Mouse (Mus musculus): ENCODE measurements at regions not wholly inside any gene's neighbourhood (a gene's known extent, or its start where the extent isn't known, plus 50 kb on each side); places are given as distances from the start of the nearest gene placed in this dataset.
A peak's percentile ranks its signal among the peaks of the same experiment; 100 is the strongest.

DNA sequence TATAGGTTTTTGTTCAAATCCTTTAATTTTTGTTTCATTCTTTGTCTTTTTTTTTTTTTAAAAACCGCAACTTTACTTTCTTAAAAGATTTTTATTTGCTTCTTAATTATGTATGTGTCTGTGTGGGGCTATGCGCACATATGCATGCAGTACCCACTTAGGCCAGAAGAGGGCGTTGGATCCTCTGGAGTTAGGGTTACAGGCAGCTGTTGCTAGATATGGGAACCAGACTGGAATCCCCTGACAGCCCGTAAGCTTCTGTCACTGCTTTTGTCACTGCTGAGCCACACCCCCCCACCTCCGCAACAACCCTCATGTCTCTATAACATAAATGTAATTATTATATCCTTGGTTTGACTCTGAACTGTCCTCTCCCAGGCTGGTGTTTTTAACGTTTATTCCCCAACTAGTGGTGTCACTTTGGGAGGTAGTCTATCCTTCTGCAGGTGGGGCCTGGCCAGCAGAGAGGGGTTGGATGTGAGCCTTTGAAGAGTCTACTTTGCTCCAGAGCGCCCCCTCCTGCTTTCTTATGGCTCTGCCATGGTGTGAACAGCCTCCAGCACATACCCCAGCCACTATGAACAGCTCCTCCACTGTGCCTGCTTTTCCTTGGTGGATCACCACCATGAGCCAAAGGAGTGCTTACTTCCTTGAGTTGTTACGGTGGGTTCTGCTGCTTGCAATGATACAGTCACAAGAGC is 332.7 kb upstream of the Runx1 start:
- intact Hi-C loops (cut with DNase I), result loop anchor here (5.0 to 10.0 kb wide), 2 partner anchors 134 to 296 kb away; no protein-coding TSS in a partner anchor
- DNase-seq (ENCODE audit: low spot score in 2 of 2), result no peak

DNA sequence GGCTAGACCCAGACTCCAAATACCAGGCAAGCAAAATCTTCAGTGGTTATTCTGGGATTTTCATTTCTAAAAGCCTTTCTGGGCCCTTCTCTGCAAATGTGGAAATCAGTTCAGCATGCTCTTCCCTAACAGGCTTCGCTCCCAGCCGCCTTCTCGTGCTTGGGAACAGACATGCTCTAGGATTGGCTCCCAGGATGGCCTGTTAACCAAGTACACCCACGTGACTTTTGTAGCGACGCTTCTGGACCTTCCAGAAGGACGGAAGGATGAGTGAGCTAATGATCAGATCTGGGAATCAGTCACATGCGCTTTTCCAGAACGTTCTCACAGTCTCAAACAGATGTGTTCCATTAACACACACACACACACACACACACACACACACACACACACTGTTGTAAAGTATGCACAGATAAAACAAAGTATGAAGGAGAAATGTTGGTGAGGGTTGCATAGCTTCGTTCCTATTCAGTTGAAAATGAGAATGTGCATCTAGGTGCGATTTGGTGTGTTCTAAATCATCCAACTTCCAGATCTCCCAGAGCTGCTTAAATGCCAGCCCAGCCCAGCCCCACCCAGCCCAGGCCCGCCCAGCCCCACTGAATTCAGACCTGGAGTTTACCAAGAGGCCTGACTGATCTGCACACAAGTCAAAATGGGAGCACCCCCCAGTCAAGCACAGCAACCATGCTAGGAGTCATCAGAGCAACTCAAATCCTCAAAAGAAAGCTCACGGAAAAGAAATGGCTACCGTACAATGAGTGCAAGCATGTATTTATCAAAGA is 327.8 kb upstream of the Runx1 start:
- intact Hi-C loops (cut with DNase I), result loop anchor here (5.0 to 10.0 kb wide), 2 partner anchors 301 to 396 kb away; no protein-coding TSS in a partner anchor
- DNase-seq (ENCODE audit: low spot score in 2 of 2), result no peak

DNA sequence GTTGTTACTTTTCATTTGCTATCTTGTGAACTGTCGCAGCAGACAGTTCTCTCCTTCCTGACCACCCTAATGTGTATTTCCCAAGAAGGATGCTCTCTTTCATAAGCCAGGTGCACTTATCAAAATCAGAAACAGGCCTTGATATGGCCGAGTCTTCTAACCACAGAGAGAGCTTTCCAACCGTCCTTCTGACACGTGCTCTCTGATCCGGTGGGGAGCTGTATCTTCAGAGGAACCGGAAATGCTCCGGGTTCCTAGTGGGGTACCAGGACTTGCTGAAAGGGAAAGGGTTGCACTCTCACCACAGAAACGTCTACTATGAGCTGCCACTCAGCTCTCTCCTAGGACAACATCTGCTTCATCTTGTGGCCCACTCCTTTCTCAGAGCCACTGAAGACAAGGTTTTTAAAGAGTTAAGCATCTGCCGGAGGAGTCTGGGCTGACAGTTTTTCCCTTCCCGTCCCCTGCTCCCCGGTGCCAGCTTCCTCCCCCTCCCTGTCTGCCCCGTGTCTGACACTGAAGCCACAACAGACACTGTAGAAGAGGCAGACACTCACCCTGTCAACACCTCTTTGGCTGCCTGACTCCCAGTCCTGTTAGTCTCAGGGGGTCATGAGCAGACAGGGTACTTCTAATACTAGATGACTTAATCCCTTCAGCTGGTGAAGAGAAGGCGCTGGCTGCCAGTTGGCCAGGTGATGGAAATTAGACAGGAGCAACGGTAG is 327.0 kb upstream of the Runx1 start:
- no peak for DNase-seq (ENCODE audit: low spot score in 2 of 2)
- intact Hi-C loops (cut with DNase I), result loop anchor here (5.0 to 10.0 kb wide), 2 partner anchors 302 to 396 kb away; no protein-coding TSS in a partner anchor

DNA sequence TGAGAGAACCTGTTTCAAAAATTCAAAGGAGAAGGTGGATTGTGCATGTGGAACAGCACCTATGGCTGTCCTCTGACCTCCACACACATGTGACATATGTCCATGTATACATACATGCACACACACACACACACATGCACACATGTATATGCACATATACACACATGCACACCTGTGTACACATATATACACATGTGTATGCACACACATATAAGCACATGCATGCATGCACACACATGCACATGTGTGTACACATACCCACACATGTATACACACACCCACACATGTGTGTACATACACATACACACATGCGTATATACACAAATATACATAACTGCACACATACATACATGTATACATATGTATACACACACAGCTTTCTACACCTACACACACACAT is 326.1 kb upstream of the Runx1 start:
- DNase-seq (ENCODE audit: low spot score in 2 of 2), result no peak
- intact Hi-C loops (cut with DNase I), result loop anchor here (5.0 to 10.0 kb wide), 2 partner anchors 303 to 395 kb away; no protein-coding TSS in a partner anchor

DNA sequence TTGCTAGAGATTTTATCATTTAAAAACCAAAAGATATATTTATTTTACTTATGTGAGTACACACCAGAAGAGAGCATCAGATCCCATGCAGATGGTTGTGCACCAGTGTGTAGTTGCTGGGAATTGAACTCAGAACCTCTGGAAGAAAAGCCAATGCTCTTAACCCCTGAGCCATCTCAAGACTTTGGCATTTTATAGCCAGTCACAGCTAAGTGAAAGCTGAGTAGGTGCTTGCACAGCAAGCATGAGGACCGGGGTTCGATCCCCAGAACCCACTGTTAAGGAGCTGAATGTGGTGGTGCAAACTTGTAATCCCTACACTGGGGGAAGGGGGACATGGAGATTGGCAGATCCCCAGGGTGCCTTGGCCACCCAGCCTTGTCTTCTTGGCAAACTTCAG is 325.7 kb upstream of the Runx1 start:
- intact Hi-C loops (cut with DNase I), result loop anchor here (5.0 to 10.0 kb wide), 2 partner anchors 303 to 394 kb away; no protein-coding TSS in a partner anchor
- DNase-seq (ENCODE audit: low spot score in 2 of 2), result no peak

DNA sequence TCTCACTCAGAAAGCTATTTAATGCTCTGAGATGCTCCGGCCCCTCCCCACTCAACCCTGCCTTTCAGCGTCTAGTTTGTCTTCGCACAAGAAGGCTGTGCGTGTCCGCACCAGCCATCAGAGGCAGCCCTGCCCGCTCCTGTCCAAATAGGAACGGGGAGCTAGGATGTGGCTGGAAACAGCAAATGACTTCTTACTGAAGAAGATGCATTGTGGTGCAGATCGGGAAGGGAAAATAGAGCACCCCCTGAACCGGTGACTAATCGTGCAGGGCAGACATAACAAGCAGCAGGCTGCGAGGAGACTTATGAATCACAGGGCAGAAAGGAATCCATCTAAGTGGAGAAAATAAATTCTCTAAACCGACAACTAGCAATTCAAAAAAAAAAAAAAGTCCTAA is 324.5 kb upstream of the Runx1 start:
- intact Hi-C loops (cut with DNase I), result loop anchor here (5.0 to 10.0 kb wide), 2 partner anchors 304 to 393 kb away; no protein-coding TSS in a partner anchor
- peak; percentile 14 to 50 for DNase-seq (ENCODE audit: low spot score in 2 of 2)

DNA sequence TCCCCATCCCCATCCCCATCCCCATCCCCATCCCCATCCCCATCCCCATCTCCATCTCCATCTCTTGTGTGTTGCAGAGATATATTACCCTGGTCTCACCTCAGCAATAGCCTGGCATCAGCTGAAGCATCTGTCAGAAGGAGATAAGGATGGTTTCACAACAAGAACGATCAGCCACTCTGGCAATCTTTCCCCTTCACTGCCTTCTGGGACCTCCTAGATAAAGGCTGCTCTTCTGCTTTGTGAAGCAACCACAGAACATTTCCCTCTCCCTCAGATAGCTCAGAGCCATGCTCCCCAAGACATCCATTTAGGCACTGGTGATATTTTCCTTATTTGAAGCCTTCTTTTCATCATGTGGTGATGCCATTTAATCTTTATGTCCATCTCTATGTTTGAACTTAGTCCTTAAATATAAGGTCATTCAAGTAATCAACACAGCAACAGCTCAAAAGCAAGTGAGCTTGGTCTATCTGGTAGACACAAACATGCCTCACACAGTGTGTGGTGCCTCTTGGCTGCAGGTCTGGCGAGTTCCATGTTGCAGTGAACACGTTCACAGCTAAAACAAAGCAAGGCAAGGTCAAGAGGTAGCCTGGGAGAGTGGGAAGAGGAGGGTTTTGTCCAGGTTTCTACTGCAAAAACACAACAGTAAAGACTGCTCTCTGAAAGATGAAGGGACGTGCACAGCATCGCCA is 321.7 kb upstream of the Runx1 start:
- intact Hi-C loops (cut with DNase I), result no loop called here
- no peak for DNase-seq (ENCODE audit: low spot score in 2 of 2)

DNA sequence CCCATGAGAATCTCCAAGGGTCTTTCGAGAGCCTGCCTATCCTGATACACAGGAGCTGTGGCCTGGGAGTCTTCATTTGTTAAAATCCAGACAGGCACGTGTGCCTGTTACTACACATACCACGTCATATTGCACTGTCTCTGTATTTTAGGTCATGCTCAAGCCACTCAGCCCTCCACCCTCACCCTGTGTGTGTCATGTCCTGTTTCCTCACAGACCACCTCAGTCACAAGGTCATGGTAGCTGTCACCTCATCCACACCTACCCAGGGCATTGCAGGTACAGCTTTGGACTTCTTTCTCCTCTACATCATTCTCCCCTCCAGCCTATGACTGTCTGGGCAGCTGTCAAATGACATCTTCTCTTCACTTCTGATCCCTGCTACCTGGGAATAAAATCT is 320.9 kb upstream of the Runx1 start:
- DNase-seq (ENCODE audit: low spot score in 2 of 2), result no peak
- intact Hi-C loops (cut with DNase I), result no loop called here

DNA sequence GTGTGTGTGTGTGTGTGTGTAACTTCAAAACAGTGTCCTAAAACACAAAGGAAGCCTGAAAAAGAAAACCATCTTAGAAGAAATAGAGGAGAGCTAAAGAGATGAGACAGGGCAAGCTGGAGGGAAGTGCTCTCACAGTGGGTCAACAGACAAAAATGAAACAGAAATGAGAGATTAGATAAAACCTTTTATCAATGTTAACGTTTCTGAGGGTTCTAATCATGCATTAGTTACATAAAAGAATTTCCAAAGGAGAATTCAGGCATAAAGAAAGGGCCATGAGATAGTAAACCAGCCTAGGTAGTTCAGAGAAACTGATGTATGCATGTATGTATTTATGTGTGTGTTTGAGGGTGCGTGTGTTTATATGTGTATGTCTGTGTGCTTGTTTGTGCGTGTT is 319.7 kb upstream of the Runx1 start:
- intact Hi-C loops (cut with DNase I), result no loop called here
- DNase-seq (ENCODE audit: low spot score in 2 of 2), result no peak

DNA sequence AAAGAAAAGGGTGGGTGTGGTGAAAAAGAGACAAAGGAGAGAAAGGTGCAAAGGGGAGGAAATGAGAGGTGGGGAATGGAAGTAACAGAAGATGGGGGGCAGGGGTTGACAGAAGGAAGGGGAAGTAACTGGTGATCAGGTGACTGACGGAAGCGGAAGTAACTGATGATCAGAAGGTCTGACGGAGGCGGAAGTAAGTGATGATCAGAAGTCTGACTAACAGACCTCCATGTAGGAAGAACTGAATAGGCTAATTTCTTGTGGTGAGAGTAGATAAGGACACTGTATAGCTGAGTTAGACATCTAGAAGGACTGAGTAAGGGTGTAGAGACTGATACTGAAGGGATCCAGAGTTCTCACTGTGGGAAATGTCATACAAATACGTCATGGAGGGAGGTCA is 318.1 kb upstream of the Runx1 start:
- intact Hi-C loops (cut with DNase I), result loop anchor here (5.0 kb wide), 1 partner anchor 577 kb away; no protein-coding TSS in a partner anchor
- DNase-seq (ENCODE audit: low spot score in 2 of 2), result no peak

DNA sequence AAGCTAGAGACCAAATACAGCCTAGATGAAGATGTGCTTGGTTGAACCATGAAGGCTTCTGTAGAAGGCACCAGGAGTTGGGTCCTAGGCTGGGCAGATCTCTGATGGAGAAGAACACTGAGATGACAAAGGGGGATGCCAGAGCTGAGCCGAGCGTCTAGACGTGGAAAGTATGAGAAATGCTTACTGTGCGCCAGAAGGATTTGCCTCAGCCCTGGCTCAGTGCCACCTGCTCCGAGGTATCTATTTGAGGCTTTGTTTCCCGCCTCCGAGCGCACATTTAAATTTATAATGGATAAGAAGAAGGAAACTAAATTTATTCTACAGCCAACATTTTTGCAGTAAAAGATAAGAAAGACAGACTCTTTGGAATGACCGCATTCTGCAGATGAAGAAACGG is 317.2 kb upstream of the Runx1 start:
- intact Hi-C loops (cut with DNase I), result loop anchor here (2.0 to 5.0 kb wide), 2 partner anchors 26 to 576 kb away; no protein-coding TSS in a partner anchor
- DNase-seq (ENCODE audit: low spot score in 2 of 2), result peak; percentile 73 to 93

DNA sequence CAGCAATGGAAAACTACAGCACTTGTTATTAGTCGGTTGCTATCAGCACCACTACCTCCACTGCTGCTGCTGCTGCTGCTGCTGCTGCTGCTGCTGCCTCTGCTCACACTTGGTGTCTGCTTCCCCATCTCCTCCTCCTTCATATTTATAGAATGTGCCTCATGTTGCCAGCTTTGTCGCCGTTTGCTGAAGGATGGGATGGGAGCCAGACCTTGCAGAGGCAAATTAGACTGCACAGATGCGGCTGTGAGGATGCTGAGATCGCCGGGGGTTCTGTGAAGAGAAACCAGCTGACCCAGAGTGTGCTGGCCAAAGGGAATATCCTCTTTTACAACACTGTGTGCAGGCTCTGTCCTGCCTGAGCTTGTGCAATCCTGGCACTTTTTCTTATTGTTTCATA is 316.0 kb upstream of the Runx1 start:
- intact Hi-C loops (cut with DNase I), result loop anchor here (2.0 to 5.0 kb wide), 3 partner anchors 25 to 575 kb away; no protein-coding TSS in a partner anchor
- peak; percentile 16 to 70 for DNase-seq (ENCODE audit: low spot score in 2 of 2)

DNA sequence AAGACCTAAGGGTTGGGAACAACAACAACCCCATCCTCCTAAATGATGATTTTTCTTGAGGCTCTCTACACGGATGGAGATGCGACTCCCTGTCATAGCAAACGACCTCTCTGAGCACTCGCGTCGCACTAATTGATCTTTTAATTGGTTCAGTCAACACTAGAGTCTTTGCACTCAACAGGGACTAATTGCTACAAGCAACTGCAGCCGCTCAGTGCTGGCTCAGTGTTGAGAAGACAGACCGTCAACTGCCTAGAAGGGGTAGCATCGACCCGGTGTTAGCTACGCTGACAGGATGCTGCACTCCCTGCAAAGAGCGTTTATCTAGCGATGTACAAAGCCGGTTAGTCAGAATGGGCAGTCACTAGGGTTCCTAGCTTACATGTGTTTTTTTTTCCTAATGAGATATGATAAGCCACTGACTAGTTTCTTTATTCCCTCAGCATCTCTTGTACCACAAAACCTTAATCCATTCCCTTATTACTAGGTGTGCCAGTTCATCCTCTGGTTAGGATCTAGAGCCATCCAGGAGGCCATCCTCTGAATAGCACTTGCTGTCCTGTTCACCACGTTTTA is 314.7 kb upstream of the Runx1 start:
- DNase-seq (ENCODE audit: low spot score in 2 of 2), result no peak
- intact Hi-C loops (cut with DNase I), result loop anchor here (2.0 to 5.0 kb wide), 2 partner anchors 442 to 573 kb away; no protein-coding TSS in a partner anchor

DNA sequence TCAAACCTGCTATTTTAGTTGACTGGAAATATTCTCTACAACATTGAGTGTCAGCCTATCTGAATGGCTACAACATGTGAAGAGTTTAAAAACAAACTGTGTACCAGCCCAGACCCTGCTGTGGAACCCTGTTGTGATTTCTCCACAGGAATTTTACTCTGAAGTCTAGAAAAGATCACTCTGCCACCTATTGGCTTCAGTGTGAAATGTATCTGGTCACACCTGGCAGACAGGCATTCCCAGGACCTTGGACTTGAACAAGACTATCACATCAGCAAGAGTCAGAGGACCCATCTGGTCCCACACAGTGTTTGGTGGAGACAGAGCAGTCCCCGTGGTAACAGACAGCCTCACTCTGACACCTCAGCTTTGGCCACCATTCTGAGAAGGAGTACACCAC is 311.3 kb upstream of the Runx1 start:
- DNase-seq (ENCODE audit: low spot score in 2 of 2), result peak; percentile 14 to 35
- intact Hi-C loops (cut with DNase I), result no loop called here

DNA sequence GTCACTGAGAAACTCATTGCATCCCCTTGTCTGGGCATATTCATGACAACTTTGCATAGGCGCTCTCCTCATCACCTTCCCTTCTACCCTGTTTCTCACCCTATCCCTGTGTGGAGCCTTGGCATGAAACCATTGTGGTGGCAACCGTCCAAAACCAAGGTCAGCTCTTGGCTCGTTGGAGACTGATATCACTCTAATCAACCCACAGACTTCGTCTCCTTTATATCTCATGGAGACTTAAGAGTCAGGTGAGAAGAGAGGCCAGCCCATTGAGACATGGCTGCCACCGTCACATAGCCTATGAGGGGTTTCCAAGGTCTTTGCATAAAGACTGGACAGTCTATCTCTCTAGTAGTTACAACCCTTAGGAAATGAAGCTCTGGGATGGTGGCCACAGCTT is 305.5 kb upstream of the Runx1 start:
- intact Hi-C loops (cut with DNase I), result no loop called here
- no peak for DNase-seq (ENCODE audit: low spot score in 2 of 2)

DNA sequence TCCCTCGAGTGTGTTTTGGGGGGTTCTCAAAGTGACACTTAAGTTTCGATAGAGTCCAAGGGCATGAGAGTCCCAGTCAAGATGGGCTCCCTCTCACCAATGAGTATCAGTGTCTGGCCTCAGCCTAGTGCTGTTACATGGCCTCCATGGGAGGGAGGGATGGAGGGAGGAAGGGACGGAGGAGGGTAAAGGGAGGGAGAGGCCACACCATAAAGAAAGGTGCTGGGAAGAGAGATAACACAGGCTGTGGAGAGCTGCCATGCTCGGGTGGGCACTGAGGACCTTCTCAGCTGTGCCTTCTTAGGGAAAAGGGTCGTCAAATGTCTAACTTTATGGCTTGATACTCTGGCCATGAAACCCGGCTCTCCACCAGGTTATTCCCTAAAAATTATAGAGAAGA is 304.7 kb upstream of the Runx1 start:
- intact Hi-C loops (cut with DNase I), result no loop called here

DNA sequence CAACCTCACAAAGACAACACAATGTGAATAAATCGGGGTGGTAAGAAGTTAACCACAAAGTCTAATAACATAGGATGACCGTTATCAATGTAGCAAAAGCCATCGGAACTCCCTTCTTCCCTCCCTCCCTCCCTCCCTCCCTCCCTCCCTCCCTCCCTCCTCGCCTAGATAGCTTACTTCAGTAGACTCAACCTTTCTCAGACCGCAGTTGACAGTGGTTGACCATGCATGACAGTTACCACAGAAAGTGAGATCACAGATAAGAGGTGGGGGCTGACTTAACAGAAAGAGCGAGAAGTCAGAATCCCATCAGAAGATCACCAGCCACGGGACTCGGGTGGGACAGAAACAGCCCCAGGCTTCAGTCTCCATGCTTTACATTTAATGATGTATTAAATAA is 297.8 kb upstream of the Runx1 start:
- intact Hi-C loops (cut with DNase I), result no loop called here
- no peak for DNase-seq (ENCODE audit: low spot score in 2 of 2)

More for the DNA sequence above, 304.7 kb upstream of the Runx1 start:
- DNase-seq (ENCODE audit: low spot score in 2 of 2), result no peak

DNA sequence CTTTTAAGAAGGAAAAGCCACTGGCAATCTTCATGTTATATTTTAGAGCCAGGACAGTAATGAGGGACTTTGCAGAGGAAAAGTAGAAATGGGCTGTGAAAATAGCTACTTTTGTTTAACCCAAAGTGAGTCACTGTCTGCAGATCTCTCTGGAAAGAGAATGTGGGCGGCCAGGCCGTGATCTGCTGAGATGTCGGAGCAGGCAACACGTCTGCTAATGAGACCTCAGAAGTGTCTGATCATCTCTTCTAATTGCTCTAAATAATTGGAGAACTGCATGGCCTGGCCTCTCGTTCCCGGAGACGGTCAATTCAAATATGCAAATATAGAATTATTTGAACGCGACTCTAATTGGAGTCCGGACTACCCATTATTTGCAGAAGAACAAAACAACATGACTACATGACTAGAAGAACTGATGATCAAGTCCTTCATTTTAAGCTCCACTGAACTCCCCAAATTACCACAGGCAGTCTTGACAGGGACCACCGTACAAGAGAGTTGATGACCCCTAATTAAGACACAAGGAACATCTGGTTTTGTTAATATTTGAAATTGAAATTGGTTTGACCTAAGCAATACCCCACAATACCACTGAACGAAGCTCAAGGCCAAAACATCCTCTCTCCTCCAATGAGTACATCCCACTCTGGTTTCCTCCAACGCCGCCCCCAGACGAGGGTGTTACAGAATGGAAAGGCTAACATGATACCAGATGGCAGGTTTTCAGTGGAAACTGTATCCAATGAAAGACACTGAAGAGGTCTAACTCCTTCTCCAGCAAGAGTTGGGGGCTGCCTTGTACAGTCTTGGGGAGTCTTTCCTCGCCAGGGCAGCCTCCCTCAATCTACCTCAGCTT is 290.4 kb upstream of the Runx1 start:
- intact Hi-C loops (cut with DNase I), result loop anchor here (2.0 kb wide), 1 partner anchor 26 kb away; no protein-coding TSS in a partner anchor
- peak in 1 of 2 experiments; percentile 74 for DNase-seq (ENCODE audit: low spot score in 2 of 2)

Data from left cerebral cortex, postnatal 25 days (tissue).